Mouse (Mus musculus) heart, postnatal 0 days (tissue): ENCODE measurements around the gene Mif4gd. TPM values are rescaled to one million over a fixed set of nuclear protein-coding genes. Genes with fewer than 3 reads are reported as not detected.

Source experiments
- ATAC-seq: fragments of 200-750 bp; cut with Nextera tagmentation; 2 replicates; pipeline ENCODE4 v1.8.0; 2017; ENCODE audit warnings: low read depth, moderate number of reproducible peaks, moderate library complexity; ENCODE audit not compliant: insufficient read depth
- DNase-seq: peaks from one replicate; pipeline ENCODE4 v3.0.0-alpha.2; 2016; ENCODE audit warnings: low spot score
- H3K27ac ChIP-seq: fragments of 300-500 bp; sonication (generic); 2 replicates; pipeline ENCODE4 v1.5.1; 2014; ENCODE audit warnings: low read depth, mild to moderate bottlenecking
- H3K27me3 ChIP-seq: fragments of 300-500 bp; sonication (generic); 2 replicates; pipeline ENCODE4 v1.6.1; 2014; ENCODE audit warnings: low read length, mixed read lengths; ENCODE audit not compliant: control insufficient read depth, insufficient read depth
- H3K36me3 ChIP-seq: fragments of 300-500 bp; sonication (generic); replicated peaks from 2 replicates; pipeline ENCODE4 v1.6.1; 2014; ENCODE audit warnings: low read length, mixed read lengths; ENCODE audit not compliant: control insufficient read depth, insufficient read depth
- H3K4me1 ChIP-seq: fragments of 300-500 bp; sonication (generic); 2 replicates; pipeline ENCODE4 v1.6.1; 2014; ENCODE audit warnings: antibody characterized with exemption; ENCODE audit not compliant: control insufficient read depth, insufficient read depth
- H3K4me2 ChIP-seq: fragments of 300-500 bp; sonication (generic); 2 replicates; pipeline ENCODE4 v1.6.1; 2014; ENCODE audit warnings: low read depth, mild to moderate bottlenecking, low read length, moderate library complexity
- H3K4me3 ChIP-seq: fragments of 300-500 bp; sonication (generic); 2 replicates; pipeline ENCODE4 v1.5.1; 2014; ENCODE audit warnings: low read depth, low read length
- H3K9ac ChIP-seq: fragments of 300-500 bp; sonication (generic); replicated peaks from 2 replicates; pipeline ENCODE4 v1.6.1; 2014; ENCODE audit warnings: low read depth, low read length, mixed read lengths
- H3K9me3 ChIP-seq: fragments of 300-500 bp; sonication (generic); replicated peaks from 2 replicates; pipeline ENCODE4 v1.6.1; 2016; ENCODE audit warnings: low read length; ENCODE audit not compliant: control insufficient read depth
- CTCF ChIP-seq: IDR thresholded peaks from 2 replicates; pipeline ENCODE4 v1.5.1; 2016; ENCODE audit warnings: antibody characterized with exemption, control low read depth, low read depth
- EP300 ChIP-seq: IDR thresholded peaks from 2 replicates; pipeline ENCODE4 v1.6.1; 2016; ENCODE audit warnings: antibody characterized with exemption, low read depth
- WGBS: fragments of 180-500 bp; shearing (Covaris S2); extraction: QIAGEN DNeasy Blood & Tissue Kit; methylation state at CpG from one replicate; pipeline ENCODE4 v1.1.7; 2014; 5-methylcytosine and 5-hydroxymethylcytosine counted together
- polyA plus RNA-seq: library from polyadenylated mRNA; unstranded; fragments of >200 nt; fragmentation: Nextera tagmentation; extraction: Ambion mirVana; gene quantifications from 2 replicates; pipeline ENCODE4 v1.2.1, GENCODE M21; 2015
- total RNA-seq: library from RNA; depleted of rRNA; stranded (reverse); fragments of >200 nt; gene quantifications from 2 replicates; pipeline ENCODE4 v1.2.3, GENCODE M21; 2014; ENCODE audit warnings: low replicate concordance; rRNA removed

Gene Mif4gd
- total and polyA plus RNA-seq, 2 experiments from 2014 or later = 34.1 to 38.4 TPM

DNA sequence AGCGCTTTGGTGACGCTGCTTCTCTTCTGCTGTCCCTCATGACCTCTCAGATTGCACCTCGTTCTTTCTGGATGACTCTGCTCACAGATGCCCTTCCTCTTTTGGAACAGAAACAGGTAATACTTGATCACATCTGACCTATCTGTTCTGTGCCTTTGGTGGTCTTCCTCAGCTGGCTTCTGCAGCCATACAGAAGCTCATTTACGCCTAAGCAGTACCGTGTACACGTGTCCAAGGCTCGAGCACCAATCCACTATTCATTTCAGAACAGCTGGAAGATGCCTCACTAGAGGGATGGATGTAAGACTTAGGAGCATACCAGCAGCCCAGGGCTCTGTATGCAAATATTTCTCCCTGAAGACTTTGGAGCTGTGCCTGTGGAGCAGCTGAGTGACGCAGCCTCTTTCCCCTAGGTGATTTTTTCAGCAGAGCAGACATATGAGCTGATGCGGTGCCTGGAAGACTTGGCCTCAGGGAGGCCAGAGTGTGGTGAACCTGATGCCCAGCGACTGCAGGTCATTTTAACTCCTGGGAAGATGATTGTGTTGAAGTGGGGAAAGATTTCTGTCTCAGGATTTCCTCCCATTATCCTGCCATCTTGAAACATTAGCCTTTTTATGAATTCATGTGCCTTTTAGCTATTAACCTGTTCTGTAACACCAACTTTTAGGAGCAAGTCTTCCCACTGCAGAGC lies 29.7 kb downstream of the Mif4gd start:
- WGBS = 79% methylated on average over 10 of the region's 10 CpGs
- ATAC-seq (no peak), DNase-seq (no peak)
- Histone ChIP-seq H3K9me3 (no peaks in the 10 kb centered on the region), H3K9ac (no peak overlapping the region), H3K4me2 (no peak overlapping the region), H3K27me3 (no peaks in the 10 kb centered on the region), H3K27ac (no peak overlapping the region), H3K4me3 (no peak overlapping the region), H3K4me1 (no peaks in the 10 kb centered on the region), H3K36me3 (peaks cover 94% of the 10 kb centered on the region)
- no peak for TF ChIP-seq CTCF
- TF ChIP-seq EP300 = no peak

DNA sequence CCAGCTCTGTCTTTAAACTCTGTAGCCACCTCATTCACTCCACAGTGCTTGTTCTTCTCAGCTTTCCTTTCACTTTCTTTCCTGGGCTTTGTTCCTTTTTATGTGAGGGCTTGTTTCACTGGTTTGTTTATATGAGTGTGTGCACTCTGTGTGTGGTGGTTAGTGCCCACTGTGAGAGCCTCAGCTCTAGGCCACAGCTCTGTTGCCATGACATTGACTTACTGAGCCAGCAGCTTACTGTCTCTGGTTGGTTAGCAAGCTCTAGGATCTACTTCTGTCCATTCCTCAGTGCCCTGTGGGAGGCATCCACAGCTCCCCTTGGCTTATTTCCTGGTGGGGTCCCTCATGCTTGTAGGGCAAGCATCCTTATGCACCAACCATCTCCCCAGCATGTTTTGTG lies 33.7 kb downstream of the Mif4gd start:
- Histone ChIP-seq H3K27ac (no peak overlapping the region), H3K4me1 (no peaks in the 10 kb centered on the region), H3K4me3 (no peak overlapping the region), H3K9ac (no peak overlapping the region), H3K27me3 (no peaks in the 10 kb centered on the region), H3K9me3 (no peaks in the 10 kb centered on the region), H3K4me2 (no peak overlapping the region), H3K36me3 (peaks cover 66% of the 10 kb centered on the region)
- DNase-seq (no peak), ATAC-seq (no peak)
- TF ChIP-seq EP300 (no peak), CTCF (no peak)

DNA sequence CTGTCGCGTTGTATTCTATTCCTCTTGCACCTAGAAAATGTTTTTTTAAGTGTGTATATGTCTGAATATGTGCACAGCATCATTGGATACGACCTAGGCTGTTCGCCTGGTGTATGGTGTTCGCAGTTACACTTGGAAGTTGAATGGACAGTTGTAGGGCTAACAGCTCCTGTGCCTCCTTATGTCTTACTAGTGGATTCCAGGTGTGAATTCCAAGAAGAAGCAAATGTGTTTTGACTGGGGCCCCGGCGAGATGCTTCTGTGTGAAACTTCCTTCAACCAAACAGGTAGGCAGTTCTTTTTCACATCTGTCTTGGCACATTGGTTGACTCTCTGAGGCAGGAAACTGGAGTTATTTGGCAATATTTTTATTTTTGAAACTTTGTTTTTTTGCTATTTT lies 47.8 kb downstream of the Mif4gd start:
- Histone ChIP-seq H3K4me3 (peak overlapping the region; percentile 67), H3K27ac (no peak overlapping the region), H3K4me1 (peaks cover 10% of the 10 kb centered on the region), H3K27me3 (no peaks in the 10 kb centered on the region), H3K9ac (peak overlapping the region; percentile 71), H3K9me3 (no peaks in the 10 kb centered on the region), H3K36me3 (peaks cover 37% of the 10 kb centered on the region), H3K4me2 (peak overlapping the region; percentile 78)
- TF ChIP-seq CTCF (no peak), EP300 (no peak)
- DNase-seq (no peak), ATAC-seq (no peak)
- WGBS = 13% methylated on average over 7 of the region's 7 CpGs

DNA sequence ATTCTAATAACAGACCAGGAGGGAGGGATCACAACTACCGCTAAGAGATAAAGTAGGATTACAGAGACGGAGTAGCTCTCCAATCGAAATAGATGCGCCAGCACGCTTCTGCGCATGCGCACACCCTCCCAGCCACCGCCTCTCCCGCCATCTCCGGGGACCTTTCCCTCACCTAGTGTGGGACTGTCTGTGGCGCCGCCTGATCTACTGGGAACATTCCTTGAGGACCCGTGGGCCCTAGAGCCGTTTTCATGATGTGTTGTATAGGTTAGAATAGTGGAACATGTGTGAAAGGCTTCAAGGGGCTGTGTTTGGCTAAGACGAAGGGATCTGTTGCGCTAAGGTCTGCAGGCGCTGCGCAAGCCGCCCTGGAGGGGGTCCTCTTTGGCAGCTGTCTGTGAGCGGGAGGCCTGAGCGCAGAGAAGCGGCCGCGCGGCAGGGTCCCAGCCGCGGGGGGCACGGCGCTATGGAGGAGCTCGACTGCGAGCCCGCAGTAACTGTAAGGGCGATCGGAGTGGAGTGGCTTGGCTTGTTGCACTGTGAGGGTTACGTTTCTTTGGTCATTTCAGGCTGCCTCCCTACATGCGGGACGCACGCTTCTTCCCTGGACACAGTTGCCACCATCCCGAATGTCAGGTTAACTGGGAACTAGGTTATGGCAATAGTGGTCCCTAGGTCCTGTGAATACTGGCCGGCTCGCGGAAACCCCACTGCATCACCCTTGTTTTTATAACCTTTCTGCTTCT lies 48.5 kb downstream of the Mif4gd start, which contains the start of gene Nup85:
Nup85 (plus strand) TSS at position 371 of the 746 bp plus-strand sequence.
- H3K9ac ChIP-seq = peak within 1 kb of the TSS; percentile 71
- under 1% methylated on average over 42 of the region's 42 CpGs for WGBS
- peak within 1 kb of the TSS; percentile 67 for H3K4me3 ChIP-seq
- H3K4me1 ChIP-seq = peaks cover 10% of the 10 kb centered on the region
- TF ChIP-seq CTCF = no peak
- TF ChIP-seq EP300 = peak; percentile 98
- DNase-seq = peak; percentile 93
- H3K27me3 ChIP-seq = no peaks in the 10 kb centered on the region
- no peaks in the 10 kb centered on the region for H3K9me3 ChIP-seq
- ATAC-seq = peak; percentile 86
- peak within 1 kb of the TSS; percentile 78 for H3K4me2 ChIP-seq
- peak within 1 kb of the TSS; percentile 83 for H3K27ac ChIP-seq
- peaks cover 30% of the 10 kb centered on the region for H3K36me3 ChIP-seq

DNA sequence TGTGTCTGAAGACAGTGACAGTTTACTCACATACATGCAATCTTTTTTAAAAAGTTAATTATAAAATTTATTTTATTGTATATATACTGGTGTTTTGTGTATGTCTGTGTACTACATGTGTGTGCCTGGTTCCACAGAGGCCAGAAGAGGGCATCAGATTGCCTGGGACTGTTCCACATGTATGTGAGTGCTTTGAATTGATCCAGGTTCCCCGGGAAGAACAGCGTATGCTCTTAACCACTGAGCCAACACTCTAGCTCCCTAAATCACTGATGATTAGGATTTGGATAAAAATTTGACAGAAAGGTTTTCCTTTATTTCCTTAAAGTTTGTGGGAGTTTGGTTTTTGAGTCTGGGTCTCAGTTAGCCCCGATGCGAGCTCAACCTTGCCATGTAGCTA lies 49.4 kb downstream of the Mif4gd start:
- TF ChIP-seq EP300 = no peak
- no peak for TF ChIP-seq CTCF
- Histone ChIP-seq H3K9me3 (no peaks in the 10 kb centered on the region), H3K27me3 (no peaks in the 10 kb centered on the region), H3K4me1 (peaks cover 10% of the 10 kb centered on the region), H3K36me3 (peaks cover 22% of the 10 kb centered on the region), H3K4me2 (peak overlapping the region; percentile 78), H3K27ac (no peak overlapping the region), H3K9ac (no peak overlapping the region), H3K4me3 (peak overlapping the region; percentile 67)
- ATAC-seq = no peak
- no peak for DNase-seq
- WGBS = 38% methylated on average over 4 of the region's 4 CpGs

Other genes starting within 250 kb of the Mif4gd start
- 8.3 and 11.9 TPM in 2 replicates for gene Hid1, start 245.2 kb downstream of the Mif4gd start, total RNA-seq
- 5.3 and 5.4 TPM in 2 replicates for gene Hid1, start 245.2 kb downstream of the Mif4gd start, polyA plus RNA-seq
- gene Cdr2l, start 231.1 kb downstream of the Mif4gd start, total RNA-seq = 23.1 and 26.7 TPM in 2 replicates
- 5.2 and 5.6 TPM in 2 replicates for gene Cdr2l, start 231.1 kb downstream of the Mif4gd start, polyA plus RNA-seq
- 107 and 285 TPM in 2 replicates for gene Mrpl58, start 209.2 kb downstream of the Mif4gd start, total RNA-seq
- gene Mrpl58, start 209.2 kb downstream of the Mif4gd start, polyA plus RNA-seq = 224 and 232 TPM in 2 replicates
- 991 and 1,040 TPM in 2 replicates for gene Atp5h, start 193.0 kb downstream of the Mif4gd start, total RNA-seq
- gene Atp5h, start 193.0 kb downstream of the Mif4gd start, polyA plus RNA-seq = 4,106 and 4,345 TPM in 2 replicates
- 8.3 and 8.4 TPM in 2 replicates for gene Kctd2, start 192.8 kb downstream of the Mif4gd start, total RNA-seq
- gene Kctd2, start 192.8 kb downstream of the Mif4gd start, polyA plus RNA-seq = 15.1 and 15.6 TPM in 2 replicates
- gene Trim80, start 172.4 kb downstream of the Mif4gd start, total RNA-seq = not detected in 2 replicates
- gene Trim80, start 172.4 kb downstream of the Mif4gd start, polyA plus RNA-seq = 0.18 and 0.26 TPM in 2 replicates
- gene Slc16a5, start 150.5 kb downstream of the Mif4gd start, total RNA-seq = 0.99 and 3.8 TPM in 2 replicates
- gene Slc16a5, start 150.5 kb downstream of the Mif4gd start, polyA plus RNA-seq = 0.11 and 0.15 TPM in 2 replicates
- 1.8 and 8.7 TPM in 2 replicates for gene Armc7, start 137.3 kb downstream of the Mif4gd start, total RNA-seq
- 3.3 TPM in 2 replicates for gene Armc7, start 137.3 kb downstream of the Mif4gd start, polyA plus RNA-seq
- gene Nt5c, start 121.1 kb downstream of the Mif4gd start, total RNA-seq = 24.5 and 28.0 TPM in 2 replicates
- 49.8 and 53.7 TPM in 2 replicates for gene Nt5c, start 121.1 kb downstream of the Mif4gd start, polyA plus RNA-seq
- gene Jpt1, start 98.6 kb downstream of the Mif4gd start, total RNA-seq = 433 and 473 TPM in 2 replicates
- gene Jpt1, start 98.6 kb downstream of the Mif4gd start, polyA plus RNA-seq = 496 and 503 TPM in 2 replicates
- 320 and 327 TPM in 2 replicates for gene Sumo2, start 76.7 kb downstream of the Mif4gd start, total RNA-seq
- 549 and 562 TPM in 2 replicates for gene Sumo2, start 76.7 kb downstream of the Mif4gd start, polyA plus RNA-seq
- gene Nup85, start 48.5 kb downstream of the Mif4gd start, total RNA-seq = 32.3 and 102 TPM in 2 replicates
- 33.9 and 40.8 TPM in 2 replicates for gene Nup85, start 48.5 kb downstream of the Mif4gd start, polyA plus RNA-seq
- gene Mrps7, start 9.0 kb downstream of the Mif4gd start, total RNA-seq = 53.1 and 56.7 TPM in 2 replicates
- gene Mrps7, start 9.0 kb downstream of the Mif4gd start, polyA plus RNA-seq = 85.1 and 86.4 TPM in 2 replicates
- gene Gga3, start 8.9 kb downstream of the Mif4gd start, total RNA-seq = 11.8 and 24.0 TPM in 2 replicates
- gene Gga3, start 8.9 kb downstream of the Mif4gd start, polyA plus RNA-seq = 7.0 and 7.2 TPM in 2 replicates
- gene Slc25a19, start 15.3 kb upstream of the Mif4gd start, total RNA-seq = 25.0 and 35.1 TPM in 2 replicates
- gene Slc25a19, start 15.3 kb upstream of the Mif4gd start, polyA plus RNA-seq = 35.0 and 41.0 TPM in 2 replicates
- gene Grb2, start 95.6 kb upstream of the Mif4gd start, total RNA-seq = 48.6 and 126 TPM in 2 replicates
- 96.9 and 116 TPM in 2 replicates for gene Grb2, start 95.6 kb upstream of the Mif4gd start, polyA plus RNA-seq
- 56.9 and 65.0 TPM in 2 replicates for gene Tmem94, start 152.5 kb upstream of the Mif4gd start, total RNA-seq
- 32.5 and 34.0 TPM in 2 replicates for gene Tmem94, start 152.5 kb upstream of the Mif4gd start, polyA plus RNA-seq
- 62.1 and 107 TPM in 2 replicates for gene Caskin2, start 200.7 kb upstream of the Mif4gd start, total RNA-seq
- gene Caskin2, start 200.7 kb upstream of the Mif4gd start, polyA plus RNA-seq = 12.6 and 14.2 TPM in 2 replicates
- gene Tsen54, start 201.8 kb upstream of the Mif4gd start, total RNA-seq = 35.5 and 58.5 TPM in 2 replicates
- 14.8 and 17.7 TPM in 2 replicates for gene Tsen54, start 201.8 kb upstream of the Mif4gd start, polyA plus RNA-seq
- 49.8 and 85.5 TPM in 2 replicates for gene Llgl2, start 211.1 kb upstream of the Mif4gd start, total RNA-seq
- gene Llgl2, start 211.1 kb upstream of the Mif4gd start, polyA plus RNA-seq = 12.7 and 14.1 TPM in 2 replicates
- not detected in 2 replicates for gene Myo15b, start 245.4 kb upstream of the Mif4gd start, total RNA-seq
- gene Myo15b, start 245.4 kb upstream of the Mif4gd start, polyA plus RNA-seq = 0.04 and 0.11 TPM in 2 replicates